Mouse (Mus musculus): ENCODE measurements around the gene Lrrc18. TPM values are rescaled to one million over a fixed set of nuclear protein-coding genes. Genes with fewer than 3 reads are reported as not detected.

Gene Lrrc18
- polyA plus RNA-seq, 2 experiments: 0.56 to 0.57 TPM

DNA sequence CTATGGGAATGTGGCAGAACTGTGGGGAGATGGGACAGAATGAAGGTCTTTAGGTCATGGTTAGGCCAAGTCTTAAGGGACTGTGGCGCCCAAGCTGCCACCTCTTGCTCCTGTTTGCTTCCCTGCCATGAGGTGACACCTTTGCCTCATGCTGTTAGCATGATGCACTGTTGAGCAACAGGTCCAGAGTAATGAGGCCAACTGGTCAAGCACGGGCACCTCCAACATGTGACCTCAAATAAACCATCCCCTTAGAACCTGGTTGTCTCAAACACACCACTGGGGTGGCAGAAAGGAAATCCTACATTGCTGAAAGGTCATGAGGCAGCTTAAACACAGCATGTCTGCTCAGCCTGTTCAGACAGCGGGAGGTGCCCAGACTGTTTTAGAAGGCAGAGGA lies 27.9 kb downstream of the Lrrc18 start:
- no peak for ATAC-seq (ENCODE audit: low FRiP score, low read depth)
- Histone ChIP-seq H3K4me2 (replicated peaks; ENCODE audit: low read depth, low read length, severe bottlenecking) (no peak overlapping the region), H3K9me3 (ENCODE audit: control insufficient read depth, low read length) (no peaks in the 10 kb centered on the region), H3K4me1 (ENCODE audit: control insufficient read depth, insufficient read depth, low read length) (no peaks in the 10 kb centered on the region), H3K27me3 (ENCODE audit: control insufficient read depth, insufficient read depth, low read length) (no peaks in the 10 kb centered on the region), H3K27ac (replicated peaks; ENCODE audit: low read depth, low read length) (no peak overlapping the region), H3K4me3 (replicated peaks; ENCODE audit: low read length) (no peak overlapping the region), H3K36me3 (ENCODE audit: control insufficient read depth, insufficient read depth, low read length) (no peaks in the 10 kb centered on the region), H3K9ac (ENCODE audit: low read depth, low read length, severe bottlenecking) (no peak overlapping the region)
- WGBS: 78% methylated on average over 3 of the region's 3 CpGs
- no peak for TF ChIP-seq POLR2A (IDR thresholded peaks at IDR 0.05; ENCODE audit: borderline replicate concordance, extremely low read depth, insufficient read depth, insufficient read length)
- DNase-seq (ENCODE audit: low spot score): no peak

DNA sequence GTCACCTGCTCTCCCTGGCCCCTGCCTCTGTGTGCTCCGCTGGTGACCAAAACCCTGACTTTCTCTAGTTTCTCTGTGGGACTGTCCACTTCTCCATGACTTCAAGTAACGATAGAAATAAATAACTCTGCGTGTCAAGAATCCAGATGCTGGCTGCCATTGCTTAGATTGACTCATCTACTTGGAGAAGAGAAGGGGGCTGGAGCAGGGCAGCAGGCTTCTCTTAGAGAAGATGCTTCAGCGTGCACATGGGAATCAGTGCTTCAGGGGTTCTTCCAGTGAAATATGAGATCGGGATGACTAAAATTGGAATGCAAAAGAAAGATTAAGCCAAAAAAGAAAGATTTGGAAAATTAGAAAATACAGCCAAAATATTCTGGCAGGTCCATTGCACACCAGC lies 28.4 kb downstream of the Lrrc18 start:
- H3K9me3 ChIP-seq (ENCODE audit: control insufficient read depth, low read length): no peaks in the 10 kb centered on the region
- H3K4me1 ChIP-seq (ENCODE audit: control insufficient read depth, insufficient read depth, low read length): no peaks in the 10 kb centered on the region
- H3K4me2 ChIP-seq (replicated peaks; ENCODE audit: low read depth, low read length, severe bottlenecking): no peak overlapping the region
- TF ChIP-seq POLR2A (IDR thresholded peaks at IDR 0.05; ENCODE audit: borderline replicate concordance, extremely low read depth, insufficient read depth, insufficient read length): no peak
- H3K9ac ChIP-seq (ENCODE audit: low read depth, low read length, severe bottlenecking): no peak overlapping the region
- WGBS: 74% methylated on average over 5 of the region's 5 CpGs
- H3K36me3 ChIP-seq (ENCODE audit: control insufficient read depth, insufficient read depth, low read length): no peaks in the 10 kb centered on the region
- peak; percentile 26 for DNase-seq (ENCODE audit: low spot score)
- H3K27ac ChIP-seq (replicated peaks; ENCODE audit: low read depth, low read length): no peak overlapping the region
- H3K4me3 ChIP-seq (replicated peaks; ENCODE audit: low read length): no peak overlapping the region
- no peaks in the 10 kb centered on the region for H3K27me3 ChIP-seq (ENCODE audit: control insufficient read depth, insufficient read depth, low read length)
- no peak for ATAC-seq (ENCODE audit: low FRiP score, low read depth)

DNA sequence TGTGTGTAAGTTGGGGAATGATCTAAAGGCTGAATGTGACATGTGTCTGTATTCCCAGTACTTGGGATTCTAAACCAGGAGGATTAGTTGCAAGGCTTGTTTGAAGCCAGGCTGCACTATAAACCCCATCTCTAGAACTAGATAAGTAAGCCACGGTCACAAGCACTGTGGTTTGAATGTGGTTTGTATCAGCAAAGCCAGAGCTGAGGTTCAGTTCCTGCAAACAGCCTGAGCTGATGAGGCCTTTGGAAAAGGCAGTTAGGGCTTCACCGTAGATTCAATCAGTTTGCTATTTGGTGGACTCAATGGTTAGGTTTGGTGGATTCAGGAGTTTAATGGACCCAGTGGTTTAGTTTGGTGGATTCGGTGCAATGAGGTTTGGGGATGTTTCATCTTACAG lies 39.7 kb downstream of the Lrrc18 start:
- H3K27ac ChIP-seq (replicated peaks; ENCODE audit: low read depth, low read length): no peak overlapping the region
- WGBS: 59% methylated on average over 3 of the region's 3 CpGs
- no peak for TF ChIP-seq POLR2A (IDR thresholded peaks at IDR 0.05; ENCODE audit: borderline replicate concordance, extremely low read depth, insufficient read depth, insufficient read length)
- no peak overlapping the region for H3K4me3 ChIP-seq (replicated peaks; ENCODE audit: low read length)
- no peaks in the 10 kb centered on the region for H3K27me3 ChIP-seq (ENCODE audit: control insufficient read depth, insufficient read depth, low read length)
- no peaks in the 10 kb centered on the region for H3K36me3 ChIP-seq (ENCODE audit: control insufficient read depth, insufficient read depth, low read length)
- ATAC-seq (ENCODE audit: low FRiP score, low read depth) (no peak), DNase-seq (ENCODE audit: low spot score) (no peak)
- H3K9me3 ChIP-seq (ENCODE audit: control insufficient read depth, low read length): no peaks in the 10 kb centered on the region
- H3K4me2 ChIP-seq (replicated peaks; ENCODE audit: low read depth, low read length, severe bottlenecking): no peak overlapping the region
- H3K4me1 ChIP-seq (ENCODE audit: control insufficient read depth, insufficient read depth, low read length): peaks cover 8% of the 10 kb centered on the region
- no peak overlapping the region for H3K9ac ChIP-seq (ENCODE audit: low read depth, low read length, severe bottlenecking)

DNA sequence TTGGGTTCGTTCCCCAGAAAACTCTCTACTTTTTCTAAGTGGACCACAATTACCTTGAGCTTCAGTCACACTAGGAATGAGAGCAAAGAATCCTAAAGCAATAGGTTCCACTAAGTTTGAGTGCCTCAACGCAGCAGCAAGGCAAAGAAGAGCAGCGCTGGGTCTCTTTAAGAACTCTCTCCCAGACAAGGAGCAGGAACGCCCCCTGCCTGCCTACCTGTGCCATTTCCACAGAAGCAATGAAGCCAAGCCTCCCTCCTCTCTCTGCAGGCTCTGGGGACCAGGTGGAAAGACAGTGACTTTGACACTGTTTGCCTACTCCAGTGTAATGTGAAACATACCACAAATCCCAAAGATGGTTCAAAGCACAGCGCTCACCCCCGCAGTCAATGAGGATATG lies 42.2 kb downstream of the Lrrc18 start:
- TF ChIP-seq POLR2A (IDR thresholded peaks at IDR 0.05; ENCODE audit: borderline replicate concordance, extremely low read depth, insufficient read depth, insufficient read length): no peak
- no peak overlapping the region for H3K9ac ChIP-seq (ENCODE audit: low read depth, low read length, severe bottlenecking)
- 36% methylated on average over 6 of the region's 6 CpGs for WGBS
- no peaks in the 10 kb centered on the region for H3K9me3 ChIP-seq (ENCODE audit: control insufficient read depth, low read length)
- H3K4me3 ChIP-seq (replicated peaks; ENCODE audit: low read length): no peak overlapping the region
- no peak overlapping the region for H3K27ac ChIP-seq (replicated peaks; ENCODE audit: low read depth, low read length)
- H3K36me3 ChIP-seq (ENCODE audit: control insufficient read depth, insufficient read depth, low read length): no peaks in the 10 kb centered on the region
- no peak overlapping the region for H3K4me2 ChIP-seq (replicated peaks; ENCODE audit: low read depth, low read length, severe bottlenecking)
- ATAC-seq (ENCODE audit: low FRiP score, low read depth) (no peak), DNase-seq (ENCODE audit: low spot score) (peak; percentile 62)
- H3K4me1 ChIP-seq (ENCODE audit: control insufficient read depth, insufficient read depth, low read length): peaks cover 6% of the 10 kb centered on the region
- H3K27me3 ChIP-seq (ENCODE audit: control insufficient read depth, insufficient read depth, low read length): no peaks in the 10 kb centered on the region

DNA sequence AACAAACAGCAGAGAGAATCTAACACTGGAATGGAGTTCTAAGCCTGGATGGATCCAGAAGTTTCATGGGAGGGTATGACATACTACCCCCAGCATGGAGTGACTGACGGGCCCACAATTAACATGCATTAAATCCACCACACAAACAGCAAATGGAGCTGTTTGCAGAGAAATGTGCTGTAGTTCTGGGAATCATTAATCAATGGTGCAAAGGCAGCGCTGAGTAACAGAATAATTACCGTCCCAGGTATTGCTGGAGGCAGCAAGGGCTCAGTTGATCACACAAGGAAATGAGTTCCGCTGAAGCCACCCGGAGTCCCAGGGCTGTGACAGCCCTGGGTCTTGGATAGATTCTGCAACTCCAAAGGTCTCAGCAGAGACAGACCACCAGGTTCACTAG lies 44.2 kb downstream of the Lrrc18 start:
- no peak for ATAC-seq (ENCODE audit: low FRiP score, low read depth)
- 22% methylated on average over 5 of the region's 5 CpGs for WGBS

DNA sequence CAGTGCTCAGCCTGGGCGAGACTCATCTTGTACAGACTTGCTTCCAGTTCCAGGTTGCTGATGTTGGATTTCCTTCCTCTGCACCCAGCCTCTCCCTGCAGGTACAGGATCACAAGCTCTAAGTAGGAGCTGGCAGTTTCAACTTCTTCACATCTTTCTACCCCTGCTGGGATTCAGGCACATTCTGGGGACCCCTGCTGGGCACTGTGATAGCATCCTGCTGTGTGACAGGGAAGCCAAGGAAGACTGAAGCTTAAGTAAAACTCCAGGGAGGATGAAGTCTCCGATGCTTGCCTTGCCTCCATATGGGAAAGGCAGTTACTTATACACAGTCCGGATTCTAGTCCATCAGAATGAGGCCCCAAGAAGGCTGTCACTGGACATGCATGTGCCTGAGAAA lies 45.6 kb downstream of the Lrrc18 start:
- Histone ChIP-seq H3K9me3 (ENCODE audit: control insufficient read depth, low read length) (no peaks in the 10 kb centered on the region), H3K4me1 (ENCODE audit: control insufficient read depth, insufficient read depth, low read length) (no peaks in the 10 kb centered on the region), H3K4me3 (replicated peaks; ENCODE audit: low read length) (no peak overlapping the region), H3K27ac (replicated peaks; ENCODE audit: low read depth, low read length) (no peak overlapping the region), H3K27me3 (ENCODE audit: control insufficient read depth, insufficient read depth, low read length) (no peaks in the 10 kb centered on the region), H3K9ac (ENCODE audit: low read depth, low read length, severe bottlenecking) (no peak overlapping the region), H3K36me3 (ENCODE audit: control insufficient read depth, insufficient read depth, low read length) (no peaks in the 10 kb centered on the region), H3K4me2 (replicated peaks; ENCODE audit: low read depth, low read length, severe bottlenecking) (no peak overlapping the region)
- DNase-seq (ENCODE audit: low spot score): no peak
- ATAC-seq (ENCODE audit: low FRiP score, low read depth): no peak
- WGBS: 34% methylated on average over 3 of the region's 3 CpGs
- no peak for TF ChIP-seq POLR2A (IDR thresholded peaks at IDR 0.05; ENCODE audit: borderline replicate concordance, extremely low read depth, insufficient read depth, insufficient read length)

More for the DNA sequence above, 44.2 kb downstream of the Lrrc18 start:
- Histone ChIP-seq H3K4me3 (replicated peaks; ENCODE audit: low read length) (no peak overlapping the region), H3K27me3 (ENCODE audit: control insufficient read depth, insufficient read depth, low read length) (no peaks in the 10 kb centered on the region), H3K9me3 (ENCODE audit: control insufficient read depth, low read length) (no peaks in the 10 kb centered on the region), H3K4me1 (ENCODE audit: control insufficient read depth, insufficient read depth, low read length) (peaks cover 6% of the 10 kb centered on the region), H3K27ac (replicated peaks; ENCODE audit: low read depth, low read length) (no peak overlapping the region), H3K9ac (ENCODE audit: low read depth, low read length, severe bottlenecking) (no peak overlapping the region), H3K4me2 (replicated peaks; ENCODE audit: low read depth, low read length, severe bottlenecking) (no peak overlapping the region), H3K36me3 (ENCODE audit: control insufficient read depth, insufficient read depth, low read length) (no peaks in the 10 kb centered on the region)
- no peak for TF ChIP-seq POLR2A (IDR thresholded peaks at IDR 0.05; ENCODE audit: borderline replicate concordance, extremely low read depth, insufficient read depth, insufficient read length)
- DNase-seq (ENCODE audit: low spot score): no peak

Measured in limb, embryonic 14.5 days (tissue).